Comparison of ENCODE assay signal across 13 mouse cellular contexts in the genomic region with DNA sequence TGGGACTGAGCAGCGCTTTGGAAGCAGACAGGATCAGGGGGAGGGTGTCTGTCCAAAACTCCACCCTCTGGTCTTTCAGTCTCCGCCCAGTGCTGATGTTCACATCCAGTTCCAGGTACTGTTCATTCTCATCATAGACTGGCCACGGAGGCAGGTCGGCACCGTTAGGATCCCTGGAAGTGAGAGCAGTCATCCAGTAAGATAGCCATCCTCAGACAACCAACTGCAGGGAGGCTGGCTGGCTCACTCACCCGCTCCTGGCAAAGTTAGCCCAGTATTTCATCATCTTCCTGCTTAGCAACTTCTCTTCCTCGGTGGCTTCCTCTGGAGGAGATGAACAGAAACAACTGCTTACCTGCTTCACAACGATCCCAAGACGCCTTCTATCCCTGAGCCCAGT. TPM values are rescaled to one million over a fixed set of nuclear protein-coding genes. Genes with fewer than 3 reads are reported as not detected.
DNase-seq lines count a peak whose midpoint lies in the region; ATAC-seq lines count a peak whose summit lies in the region.
"Had no signal": no experiment of that assay in that cellular context is flagged by ENCODE, and none has a peak within 500 bp of the region (broad histone marks: within the 10 kb centered on the region; RNA-seq: fewer than 3 reads in every experiment).

No protein-coding gene starts in this region.

- WGBS in midbrain, embryonic 12.5 days = 27% methylated on average over 9 of the region's 9 CpGs

- DNase-seq in adrenal gland, postnatal 14 days = peak; percentile 6
- DNase-seq in adrenal gland, postnatal 25 days = no peak
- peak; percentile 3 to 8 for DNase-seq in heart, postnatal 36 days
- DNase-seq in heart, postnatal 4 days = no peak
- peak; percentile 13 for DNase-seq in 416B (ENCODE audit: low read depth)
- DNase-seq in natural killer cell, adult 2 months (ENCODE audit: low spot score in 2 of 2) = no peak
- DNase-seq in B cell, adult 2 months = no peak
- DNase-seq: kidney, postnatal 25 days had no signal

- no peak overlapping the region for H3K9ac ChIP-seq in midbrain, embryonic 12.5 days (replicated peaks)
- H3K9ac ChIP-seq: heart, embryonic 13.5 days; limb, embryonic 15.5 days had no signal

- ATAC-seq in midbrain, embryonic 12.5 days (ENCODE audit: low FRiP score, low read depth) = no peak
- ATAC-seq: lung, postnatal 0 days; Patski had no signal

- no peaks in the 10 kb centered on the region for H3K36me3 ChIP-seq in midbrain, embryonic 12.5 days
- H3K36me3 ChIP-seq: heart, embryonic 13.5 days; limb, embryonic 15.5 days had no signal

- H3K9me3 ChIP-seq in midbrain, embryonic 12.5 days = no peaks in the 10 kb centered on the region
- H3K9me3 ChIP-seq: heart, embryonic 13.5 days; limb, embryonic 15.5 days had no signal

- 0 out of 2 replicates have a peak, but pooled peaks cover 4% of the 10 kb centered on the region for H3K27me3 ChIP-seq in midbrain, embryonic 12.5 days
- H3K27me3 ChIP-seq: limb, embryonic 15.5 days had no signal

- H3K4me2 ChIP-seq in midbrain, embryonic 12.5 days (replicated peaks) = 0 out of 2 replicates have a peak overlapping the region, but pooled peaks have one; percentile 17
- H3K4me2 ChIP-seq: heart, embryonic 13.5 days; limb, embryonic 15.5 days had no signal

- peaks cover 4% of the 10 kb centered on the region; the same call in 1 of the 2 replicates for H3K4me1 ChIP-seq in midbrain, embryonic 12.5 days
- H3K4me1 ChIP-seq: heart, embryonic 13.5 days; limb, embryonic 15.5 days had no signal

- H3K4me3 ChIP-seq in midbrain, embryonic 12.5 days = no peak overlapping the region
- H3K4me3 ChIP-seq: heart, embryonic 13.5 days; limb, embryonic 15.5 days had no signal

- no peak overlapping the region for H3K27ac ChIP-seq in midbrain, embryonic 12.5 days (replicated peaks)
- H3K27ac ChIP-seq: heart, embryonic 13.5 days; limb, embryonic 15.5 days had no signal

- intact Hi-C loops in heart, postnatal 36 days (cut with DNase I) = loop anchor here (10.0 kb wide), 1 partner anchor 485 kb away; no protein-coding TSS in a partner anchor

RNA-seq across cellular contexts. Expression of gene Ces5a, which starts 36.2 kb away (rescaled TPM):
- total RNA-seq in adrenal gland, postnatal 14 days (2021) = not detected in 2 replicates
- total RNA-seq in adrenal gland, postnatal 25 days (2021) = not detected in 2 replicates
- under 1 TPM in 1 of 2 experiments, not detected in 1; 0.14 TPM for total RNA-seq in heart, postnatal 36 days (2021)
- under 1 TPM; 0.18 to 0.62 TPM for total RNA-seq in heart, postnatal 4 days (2021)
- not detected in 2 replicates for polyA plus RNA-seq in midbrain, embryonic 12.5 days (2016; fragmentation: Nextera tagmentation; extraction: Ambion mirVana)
- polyA plus RNA-seq: Patski had no signal

Comparison
In these comparisons a context has a peak if more than half of its experiments do, and no peak if none do; other contexts are left out.
1. DNase-seq: peak in adrenal gland, postnatal 14 days (single experiment), heart, postnatal 36 days (2 of 2) and 416B (single experiment); none in adrenal gland, postnatal 25 days (single experiment), heart, postnatal 4 days (single experiment), natural killer cell, adult 2 months (0 of 2) and B cell, adult 2 months (0 of 2).